Mouse (Mus musculus) forelimb bud, embryonic 11.5 days (tissue): ENCODE data around the gene Olfr1049.
"Not testable (repeated sequence)": the region's sequence is repeated elsewhere in the genome, so short reads cannot be mapped to it uniquely, and the experiment has no call there.

Source experiments
- DNase-seq: peaks from one replicate; pipeline ENCODE4 v3.0.0-alpha.2; 2012; ENCODE audit warnings: low read depth, low spot score

Olfr1049 gene

DNA sequence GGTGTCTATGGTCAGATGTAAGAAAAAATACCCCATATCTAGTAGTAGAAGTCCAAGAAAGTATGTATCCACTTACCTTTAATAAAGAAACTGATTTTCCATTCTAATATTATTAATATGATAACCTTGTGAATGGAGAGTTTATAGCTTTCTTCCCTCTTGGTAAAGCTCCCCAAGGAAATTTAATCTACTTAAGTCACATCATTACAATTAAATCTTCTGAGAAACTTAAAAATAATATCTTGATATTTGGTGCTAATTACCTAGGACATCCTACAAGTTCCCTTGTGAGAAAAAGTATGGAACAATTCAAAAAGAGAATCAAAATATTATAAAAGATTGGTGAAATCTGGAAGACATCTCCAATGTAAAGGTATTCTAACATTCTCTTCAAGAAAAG, at the start of gene Olfr1049:
TSS of gene Olfr1049 (minus strand) at position 101 of the 400 bp plus-strand sequence.
- DNase-seq: not testable (repeated sequence)

DNA sequence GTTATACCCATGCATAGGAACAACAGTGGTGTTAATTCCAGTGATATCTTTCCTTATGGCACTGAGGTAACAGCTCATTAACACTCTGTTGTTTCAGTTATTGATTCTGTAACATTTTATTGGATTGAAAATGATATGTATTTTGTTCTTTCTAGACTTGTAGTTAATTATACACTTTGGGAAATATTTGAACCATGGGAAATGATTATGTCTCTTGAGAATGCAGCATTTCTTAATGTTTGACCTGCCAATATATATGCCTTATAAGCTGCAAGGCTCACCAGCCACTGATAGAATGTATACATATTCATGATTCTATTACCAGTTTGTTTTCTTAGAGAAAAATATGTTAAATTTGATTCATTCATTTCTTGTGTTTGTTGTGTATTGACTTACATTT, 34.0 kb upstream of the Olfr1049 start, which contains the start of gene Olfr1052:
TSS of gene Olfr1052 (plus strand) at position 301 of the 400 bp plus-strand sequence.
- DNase-seq: no peak

DNA sequence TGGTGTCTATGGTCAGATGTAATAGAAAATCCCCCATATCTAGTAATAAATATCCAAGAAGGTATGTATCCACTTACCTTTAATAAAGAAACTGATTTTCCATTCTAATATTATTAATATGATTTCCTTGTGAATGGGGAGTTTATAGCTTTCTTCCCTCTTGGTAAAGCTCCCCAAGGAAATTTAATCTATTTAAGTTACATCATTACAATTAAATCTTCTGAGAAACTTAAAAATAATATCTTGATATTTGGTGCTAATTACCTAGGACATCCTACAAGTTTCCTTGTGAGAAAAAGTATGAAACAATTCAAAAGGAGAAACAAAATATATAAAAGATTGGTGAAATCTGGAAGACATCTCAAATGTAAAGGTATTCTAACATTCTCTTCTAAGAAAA, 20.9 kb upstream of the Olfr1049 start, which contains the start of gene Olfr1051:
TSS of gene Olfr1051 (minus strand) at position 101 of the 400 bp plus-strand sequence.
- DNase-seq: not testable (repeated sequence)

DNA sequence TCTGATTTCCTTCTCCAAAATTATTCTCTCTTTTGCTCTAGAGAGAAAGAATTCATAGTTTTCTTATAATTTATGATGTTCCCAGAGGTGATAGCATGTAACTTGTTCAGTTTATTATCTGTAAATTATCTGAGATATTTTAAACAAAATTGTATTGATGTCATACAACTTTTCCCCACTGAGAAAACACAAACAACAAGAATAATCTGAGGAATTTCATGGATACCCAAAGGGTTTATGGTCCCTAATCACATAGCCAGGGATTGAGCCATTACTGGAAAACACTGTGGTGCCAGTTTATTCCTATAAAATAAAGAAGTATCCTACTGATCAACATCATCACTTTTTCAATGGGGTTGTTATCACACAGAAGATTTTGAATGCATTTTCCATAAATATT, 17.9 kb downstream of the Olfr1049 start, which contains the start of gene Olfr1048:
TSS of gene Olfr1048 (minus strand) at position 101 of the 400 bp plus-strand sequence.
- no peak for DNase-seq

DNA sequence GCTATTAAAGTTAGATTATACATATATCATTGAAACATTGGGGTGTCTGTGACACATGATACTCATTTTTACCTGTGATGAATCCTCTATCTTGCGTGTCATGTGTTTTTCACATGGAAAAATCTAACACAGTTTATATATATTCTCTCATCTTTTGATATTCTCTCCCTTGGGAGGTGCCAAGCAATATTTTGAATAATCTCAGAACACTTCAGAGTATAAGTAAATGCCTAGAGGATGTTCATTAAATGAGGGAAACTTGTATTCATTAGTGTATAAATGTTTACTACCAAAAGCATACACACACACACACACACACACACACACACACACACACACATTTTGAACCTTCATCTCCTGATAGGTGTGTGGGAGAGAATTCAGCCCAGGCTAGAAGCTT, 26.8 kb downstream of the Olfr1049 start, which contains the start of gene Olfr1047:
TSS of gene Olfr1047 (minus strand) at position 101 of the 400 bp plus-strand sequence.
- DNase-seq: no peak

DNA sequence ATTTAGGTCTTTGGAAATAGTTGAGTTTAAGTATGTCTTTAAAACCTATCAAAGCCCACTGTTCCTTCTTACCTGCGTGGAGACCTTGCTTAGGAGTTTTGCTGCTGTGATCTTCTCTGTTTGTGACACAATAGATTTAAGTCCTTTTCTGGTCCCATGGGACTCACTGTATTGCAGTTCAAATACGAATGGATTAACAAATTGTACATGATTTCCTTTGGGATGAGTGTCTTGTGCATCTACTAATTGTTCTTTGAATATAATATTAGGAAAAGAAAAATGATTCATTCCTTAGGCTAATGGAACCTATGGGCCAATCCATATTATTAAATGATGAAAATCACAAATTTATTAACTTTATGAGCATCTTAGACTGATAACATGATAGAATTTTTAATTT, 38.9 kb downstream of the Olfr1049 start, which contains the start of gene Olfr1046:
TSS of gene Olfr1046 (minus strand) at position 101 of the 400 bp plus-strand sequence.
- no peak for DNase-seq
